Mouse (Mus musculus) spleen, adult 2 months (tissue): ENCODE data around the gene Rexo5.

Experiments
- CTCF ChIP-seq: fragments of 200-500 bp; IDR thresholded peaks from 2 replicates; pipeline ENCODE4 v1.5.1; 2011; ENCODE audit warnings: mild to moderate bottlenecking, inconsistent platforms; ENCODE audit not compliant: insufficient read depth, insufficient read length, insufficient replicate concordance; ENCODE audit errors: extremely low read depth
- POLR2A ChIP-seq: fragments of 200-500 bp; IDR thresholded peaks from 2 replicates; pipeline ENCODE4 v1.6.1; 2011; ENCODE audit warnings: low read depth, low read length, inconsistent platforms

DNA sequence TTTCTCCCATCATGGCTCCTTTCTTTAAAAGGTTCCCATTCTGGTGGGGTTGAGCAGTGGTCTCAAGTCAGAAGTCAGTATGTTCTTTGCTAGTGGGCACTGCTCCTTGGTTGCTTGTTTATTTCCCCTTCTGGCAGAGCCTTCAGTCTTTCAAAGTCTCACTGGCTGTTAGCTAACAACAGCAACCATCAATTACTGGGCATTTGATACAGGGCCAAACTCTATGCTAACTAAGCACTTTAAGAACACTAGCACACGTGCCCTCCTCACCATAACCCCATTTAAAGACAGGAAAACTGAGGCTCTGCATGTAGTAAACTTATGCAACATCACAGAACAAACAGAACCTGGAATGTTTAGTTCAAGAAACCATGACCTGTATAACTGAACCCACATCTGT is 68.4 kb downstream of the Rexo5 start:
- TF ChIP-seq CTCF (no peak), POLR2A (no peak)
